Mouse (Mus musculus) right cerebral cortex, postnatal 14 days (tissue): ENCODE measurements around the gene Hras.

Experiments used
- DNase-seq: peaks from one replicate; pipeline ENCODE4 v3.0.0; 2022

Gene Hras

DNA sequence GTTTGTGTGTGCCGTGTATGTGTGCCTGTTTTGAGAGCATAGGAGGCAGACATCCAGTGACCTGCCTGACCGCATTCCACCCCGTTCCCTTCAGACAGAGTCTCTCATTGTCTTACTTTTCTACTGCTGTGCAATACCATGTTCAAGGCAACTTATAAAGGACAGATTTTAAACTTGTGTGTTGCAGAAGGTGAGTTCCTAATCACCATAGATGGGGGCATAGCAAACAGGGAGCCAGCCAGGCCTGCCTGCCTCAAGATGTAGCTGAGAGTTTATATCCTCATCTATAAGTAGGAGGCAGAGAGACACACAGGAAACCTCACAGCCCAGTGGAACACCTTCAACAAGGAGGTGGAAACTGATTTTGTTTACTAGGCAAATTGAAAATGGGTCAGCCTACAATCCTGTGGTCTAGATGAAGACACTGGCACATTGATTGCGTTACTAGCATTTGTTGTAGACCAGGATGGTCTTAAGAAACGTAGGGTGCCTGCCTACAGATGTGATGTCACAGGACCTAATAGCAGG lies 20.4 kb downstream of the Hras start:
- no peak for DNase-seq

- DNase-seq = peak; percentile 94
These were observed 21.4 kb downstream of the Hras start, which contains the start of gene Rnh1 for GRCm38 (mm10) chr7:141172116-141173006. Gene Rnh1 (minus strand): TSS chr7:141172857.

GRCm38 (mm10) chr7:141169866-141170265 lies 23.9 kb downstream of the Hras start:
- no peak for DNase-seq

GRCm38 (mm10) chr7:141169300-141169699 lies 24.5 kb downstream of the Hras start:
- no peak for DNase-seq

- peak; percentile 30 for DNase-seq
These were observed 25.3 kb downstream of the Hras start for GRCm38 (mm10) chr7:141168518-141168953.

DNA sequence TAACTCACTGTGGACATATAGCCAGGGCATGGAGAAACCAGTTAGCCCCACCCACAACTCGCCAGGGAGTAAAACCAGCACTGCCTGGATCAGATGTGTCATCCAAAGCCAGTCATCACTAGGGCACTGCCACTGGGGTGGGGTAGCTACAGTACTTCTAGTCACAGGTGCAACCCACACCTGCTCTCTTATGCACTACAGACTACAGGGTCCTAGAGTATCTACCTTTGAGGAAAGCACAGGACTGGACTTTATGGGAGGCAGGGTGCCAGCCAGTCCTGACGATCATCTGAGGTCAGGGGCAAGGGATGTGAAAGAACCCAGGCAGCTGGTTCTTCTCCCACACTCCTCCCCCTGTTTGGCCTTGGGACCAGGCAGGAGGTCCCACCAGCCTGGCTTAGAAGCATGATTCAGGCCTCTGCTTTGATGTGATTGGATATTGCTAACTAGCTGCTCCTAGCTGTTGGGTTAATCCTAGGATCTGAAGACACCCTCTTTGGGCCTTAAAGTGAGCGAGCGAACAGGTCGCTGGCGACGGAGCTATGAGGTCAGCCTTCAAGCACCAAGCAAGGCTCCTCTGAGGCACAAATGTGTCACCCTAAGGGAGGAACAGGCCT lies 25.8 kb downstream of the Hras start:
- DNase-seq = no peak

DNA sequence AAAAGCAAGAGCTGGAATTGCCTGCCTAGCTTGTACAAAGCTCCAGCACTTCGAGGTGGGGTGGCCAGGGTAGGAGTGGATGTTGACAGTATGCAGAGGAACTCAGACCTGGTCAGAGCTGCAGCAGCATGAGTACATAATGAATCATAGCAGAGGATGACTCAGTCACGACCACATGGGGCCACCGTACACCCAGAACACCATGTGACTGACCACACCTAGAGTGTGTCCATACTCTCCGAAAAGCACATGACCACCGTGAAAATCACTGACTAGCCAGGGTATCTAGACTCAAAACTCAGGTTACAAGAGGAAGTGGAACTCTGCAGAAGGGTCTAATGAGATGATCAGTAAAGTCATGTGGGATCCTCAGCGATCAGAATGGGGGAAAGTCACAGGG lies 29.0 kb downstream of the Hras start:
- DNase-seq = no peak

DNA sequence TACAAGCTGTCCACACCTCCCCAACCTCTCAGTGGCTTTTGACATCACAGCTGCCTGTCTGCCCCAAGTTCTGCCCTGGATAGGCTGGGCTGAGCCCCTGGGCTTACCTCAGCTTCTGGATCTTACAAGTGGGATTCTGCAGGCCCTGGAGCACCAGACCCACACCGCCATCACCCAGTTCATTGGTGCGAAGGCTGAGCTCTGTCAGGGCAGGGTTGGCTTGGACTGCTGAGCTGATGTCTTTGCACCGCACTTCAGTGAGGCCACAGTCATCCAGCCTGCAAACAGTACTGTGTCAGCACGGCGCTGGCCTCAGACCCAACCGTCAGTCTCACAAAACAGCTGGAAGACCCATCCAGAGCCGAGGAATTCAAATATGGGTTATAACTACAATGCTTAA lies 29.4 kb downstream of the Hras start:
- no peak for DNase-seq

DNA sequence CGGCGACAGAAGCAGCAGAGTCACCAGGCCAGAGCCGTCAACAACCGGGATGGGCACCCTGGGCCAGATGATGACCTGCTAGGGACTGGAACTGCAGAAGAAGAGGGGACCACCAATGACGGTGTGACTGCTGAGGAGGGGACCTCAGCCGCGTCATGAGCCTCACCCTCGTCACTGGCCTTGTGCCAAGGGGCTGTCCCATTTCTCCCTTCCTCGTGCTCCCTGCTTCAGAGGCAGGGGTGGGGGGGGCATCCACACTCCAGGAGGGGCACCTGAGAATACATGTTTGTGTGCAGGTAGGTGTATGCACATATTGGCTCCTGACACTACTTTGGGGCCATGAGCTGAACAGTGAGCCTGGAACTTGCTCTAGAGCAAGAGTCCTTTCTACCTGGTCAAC lies 38.4 kb downstream of the Hras start:
- DNase-seq = no peak

DNA sequence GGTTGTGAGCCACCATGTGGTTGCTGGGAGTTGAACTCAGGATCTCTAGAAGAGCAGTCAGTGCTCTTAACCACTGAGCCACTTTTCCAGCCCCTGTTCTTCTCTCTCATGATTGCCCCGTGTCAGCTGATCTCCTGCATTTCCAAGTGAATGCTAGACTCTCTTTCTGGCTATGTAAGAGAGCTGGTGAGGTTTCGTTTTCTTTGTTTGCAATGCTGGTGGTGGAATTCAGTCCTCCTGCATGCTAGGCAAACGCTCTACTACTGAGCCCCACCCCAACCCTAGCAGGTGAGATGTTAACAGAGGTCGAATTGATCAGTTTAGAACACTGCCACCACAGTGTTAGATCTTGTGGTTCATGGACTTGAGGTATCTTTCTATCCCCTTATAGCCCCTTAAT lies 45.2 kb downstream of the Hras start:
- DNase-seq = no peak

- DNase-seq = no peak
These were observed 46.8 kb downstream of the Hras start for GRCm38 (mm10) chr7:141147044-141147443.

- DNase-seq = no peak
These were observed 47.7 kb downstream of the Hras start for GRCm38 (mm10) chr7:141146043-141146595.

GRCm38 (mm10) chr7:141145403-141145802 lies 48.4 kb downstream of the Hras start:
- no peak for DNase-seq

- DNase-seq = no peak
These were observed 49.2 kb downstream of the Hras start for GRCm38 (mm10) chr7:141144650-141145049.

GRCm38 (mm10) chr7:141143861-141144260 lies 49.9 kb downstream of the Hras start:
- no peak for DNase-seq

DNA sequence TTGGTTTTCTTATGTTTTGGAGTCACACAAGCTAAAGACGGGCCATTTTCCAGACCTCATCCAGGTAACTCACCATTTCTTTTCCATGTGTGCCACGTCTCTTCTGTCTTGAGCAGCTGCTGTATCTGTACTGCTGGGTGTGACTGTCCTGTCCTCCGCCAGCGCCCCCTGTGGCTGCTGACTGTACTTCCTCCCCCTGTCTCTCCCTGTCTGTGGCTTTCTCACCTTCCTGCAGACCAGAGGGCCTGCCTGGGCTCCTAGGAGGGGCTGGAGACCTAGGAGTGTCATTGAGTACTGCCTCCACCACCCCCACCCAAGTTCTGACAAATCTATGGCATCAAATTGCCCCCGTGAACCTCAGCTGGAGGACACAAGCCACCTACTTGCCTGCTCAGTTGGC lies 50.7 kb downstream of the Hras start:
- no peak for DNase-seq

- DNase-seq = no peak
These were observed 52.5 kb downstream of the Hras start for GRCm38 (mm10) chr7:141141326-141141725.
